Mouse (Mus musculus): ENCODE measurements around the gene Aes. TPM values are rescaled to one million over a fixed set of nuclear protein-coding genes. Genes with fewer than 3 reads are reported as not detected.

The Aes gene
- polyA plus RNA-seq, 1 experiment from 2014 or later, result 430 TPM

GRCm38 (mm10) chr10:81563481-81563880 lies 4.2 kb downstream of the Aes start:
- Histone ChIP-seq H3K9me3 (no peaks in the 10 kb centered on the region), H3K4me1 (replicated peaks) (peaks cover 82% of the 10 kb centered on the region), H3K36me3 (peaks cover 35% of the 10 kb centered on the region), H3K4me3 (peak overlapping the region; percentile 45), H3K27me3 (ENCODE audit: insufficient read depth, poor library complexity, severe bottlenecking) (peaks cover 87% of the 10 kb centered on the region), H3K27ac (peak overlapping the region; percentile 84; the same call in 1 of the 2 replicates)
- DNase-seq (ENCODE audit: low spot score), result no peak
- 48% methylated on average over 6 of the region's 6 CpGs for WGBS

GRCm38 (mm10) chr10:81564216-81564615 lies 4.9 kb downstream of the Aes start:
- peak; percentile 60 for DNase-seq (ENCODE audit: low spot score)
- H3K4me3 ChIP-seq, result peak overlapping the region; percentile 45
- H3K27ac ChIP-seq, result peak overlapping the region; percentile 84
- 2% methylated on average over 10 of the region's 10 CpGs for WGBS
- no peaks in the 10 kb centered on the region for H3K9me3 ChIP-seq
- H3K4me1 ChIP-seq (replicated peaks), result peaks cover 86% of the 10 kb centered on the region
- peaks cover 35% of the 10 kb centered on the region for H3K36me3 ChIP-seq
- H3K27me3 ChIP-seq (ENCODE audit: insufficient read depth, poor library complexity, severe bottlenecking), result peaks cover 94% of the 10 kb centered on the region

GRCm38 (mm10) chr10:81564734-81565133 lies 5.4 kb downstream of the Aes start:
- H3K27me3 ChIP-seq (ENCODE audit: insufficient read depth, poor library complexity, severe bottlenecking), result peaks cover 98% of the 10 kb centered on the region
- DNase-seq (ENCODE audit: low spot score), result peak; percentile 60
- peaks cover 35% of the 10 kb centered on the region for H3K36me3 ChIP-seq
- peaks cover 88% of the 10 kb centered on the region for H3K4me1 ChIP-seq (replicated peaks)
- H3K27ac ChIP-seq, result peak overlapping the region; percentile 84
- H3K9me3 ChIP-seq, result no peaks in the 10 kb centered on the region
- H3K4me3 ChIP-seq, result peak overlapping the region; percentile 45
- WGBS, result 7% methylated on average over 10 of the region's 10 CpGs

GRCm38 (mm10) chr10:81565257-81566228 lies 6.3 kb downstream of the Aes start:
- Histone ChIP-seq H3K4me3 (peak overlapping the region; percentile 45), H3K4me1 (replicated peaks) (peaks cover 88% of the 10 kb centered on the region), H3K27me3 (ENCODE audit: insufficient read depth, poor library complexity, severe bottlenecking) (peaks cover 97% of the 10 kb centered on the region), H3K9me3 (no peaks in the 10 kb centered on the region), H3K36me3 (peaks cover 35% of the 10 kb centered on the region), H3K27ac (peak overlapping the region; percentile 59)
- no peak for DNase-seq (ENCODE audit: low spot score)
- 17% methylated on average over 20 of the region's 20 CpGs for WGBS

- Histone ChIP-seq H3K27me3 (ENCODE audit: insufficient read depth, poor library complexity, severe bottlenecking) (peaks cover 87% of the 10 kb centered on the region), H3K36me3 (peaks cover 27% of the 10 kb centered on the region), H3K4me3 (peak overlapping the region; percentile 35), H3K4me1 (replicated peaks) (peaks cover 83% of the 10 kb centered on the region), H3K9me3 (no peaks in the 10 kb centered on the region), H3K27ac (peak overlapping the region; percentile 85)
- DNase-seq (ENCODE audit: low spot score), result no peak
- 13% methylated on average over 16 of the region's 16 CpGs for WGBS
Observed at GRCm38 (mm10) chr10:81568381-81569191, 9.3 kb downstream of the Aes start.

GRCm38 (mm10) chr10:81569507-81570237 lies 10.4 kb downstream of the Aes start:
- no peak for DNase-seq (ENCODE audit: low spot score)
- WGBS, result 42% methylated on average over 9 of the region's 9 CpGs
- Histone ChIP-seq H3K9me3 (no peaks in the 10 kb centered on the region), H3K4me1 (replicated peaks) (peaks cover 82% of the 10 kb centered on the region), H3K27me3 (ENCODE audit: insufficient read depth, poor library complexity, severe bottlenecking) (peaks cover 87% of the 10 kb centered on the region), H3K36me3 (peaks cover 18% of the 10 kb centered on the region), H3K4me3 (no peak overlapping the region), H3K27ac (peak overlapping the region; percentile 85)

GRCm38 (mm10) chr10:81570238-81570800 lies 11.0 kb downstream of the Aes start:
- WGBS, result under 1% methylated on average over 11 of the region's 11 CpGs
- Histone ChIP-seq H3K9me3 (no peaks in the 10 kb centered on the region), H3K4me1 (replicated peaks) (peaks cover 82% of the 10 kb centered on the region), H3K27me3 (ENCODE audit: insufficient read depth, poor library complexity, severe bottlenecking) (peaks cover 87% of the 10 kb centered on the region), H3K4me3 (peak overlapping the region; percentile 52), H3K27ac (peak overlapping the region; percentile 85), H3K36me3 (peaks cover 11% of the 10 kb centered on the region)
- no peak for DNase-seq (ENCODE audit: low spot score)

GRCm38 (mm10) chr10:81570831-81571500 lies 11.7 kb downstream of the Aes start:
- peak overlapping the region; percentile 52 for H3K4me3 ChIP-seq
- peak overlapping the region; percentile 85 for H3K27ac ChIP-seq
- H3K36me3 ChIP-seq, result peaks cover 5% of the 10 kb centered on the region
- H3K27me3 ChIP-seq (ENCODE audit: insufficient read depth, poor library complexity, severe bottlenecking), result peaks cover 87% of the 10 kb centered on the region
- DNase-seq (ENCODE audit: low spot score), result peak; percentile 96
- WGBS, result under 1% methylated on average over 34 of the region's 34 CpGs
- H3K9me3 ChIP-seq, result no peaks in the 10 kb centered on the region
- H3K4me1 ChIP-seq (replicated peaks), result peaks cover 82% of the 10 kb centered on the region

GRCm38 (mm10) chr10:81571501-81571876 lies 12.2 kb downstream of the Aes start:
- peaks cover 82% of the 10 kb centered on the region for H3K4me1 ChIP-seq (replicated peaks)
- peak overlapping the region; percentile 52 for H3K4me3 ChIP-seq
- H3K27ac ChIP-seq, result peak overlapping the region; percentile 79
- H3K9me3 ChIP-seq, result no peaks in the 10 kb centered on the region
- H3K36me3 ChIP-seq, result no peaks in the 10 kb centered on the region
- DNase-seq (ENCODE audit: low spot score), result peak; percentile 98
- WGBS, result 1% methylated on average over 18 of the region's 18 CpGs
- H3K27me3 ChIP-seq (ENCODE audit: insufficient read depth, poor library complexity, severe bottlenecking), result peaks cover 87% of the 10 kb centered on the region

- Histone ChIP-seq H3K4me3 (peak overlapping the region; percentile 52), H3K27me3 (ENCODE audit: insufficient read depth, poor library complexity, severe bottlenecking) (peaks cover 87% of the 10 kb centered on the region), H3K9me3 (no peaks in the 10 kb centered on the region), H3K4me1 (replicated peaks) (peaks cover 83% of the 10 kb centered on the region), H3K27ac (peak overlapping the region; percentile 75), H3K36me3 (no peaks in the 10 kb centered on the region)
- WGBS, result 2% methylated on average over 9 of the region's 9 CpGs
- DNase-seq (ENCODE audit: low spot score), result no peak
Observed at GRCm38 (mm10) chr10:81572133-81572671, 12.9 kb downstream of the Aes start.

GRCm38 (mm10) chr10:81572975-81573374 lies 13.7 kb downstream of the Aes start:
- DNase-seq (ENCODE audit: low spot score), result no peak
- H3K27ac ChIP-seq, result peak overlapping the region; percentile 75
- H3K27me3 ChIP-seq (ENCODE audit: insufficient read depth, poor library complexity, severe bottlenecking), result peaks cover 87% of the 10 kb centered on the region
- H3K36me3 ChIP-seq, result no peaks in the 10 kb centered on the region
- no peaks in the 10 kb centered on the region for H3K9me3 ChIP-seq
- peaks cover 76% of the 10 kb centered on the region for H3K4me1 ChIP-seq (replicated peaks)
- WGBS, result 11% methylated on average over 9 of the region's 9 CpGs
- peak overlapping the region; percentile 52; the same call in 1 of the 2 replicates for H3K4me3 ChIP-seq

All from hindbrain, embryonic 10.5 days (tissue).